Mouse (Mus musculus) frontal cortex, adult (tissue): Measurements from ENCODE around the gene Slc9c1.

Experiments
- ATAC-seq: cut with Nextera tagmentation; 2 replicates; pipeline ENCODE4 v1.9.2; 2017; ENCODE audit warnings: mild to moderate bottlenecking, moderate library complexity, mixed read lengths; ENCODE audit not compliant: low TSS enrichment

The Slc9c1 gene

DNA sequence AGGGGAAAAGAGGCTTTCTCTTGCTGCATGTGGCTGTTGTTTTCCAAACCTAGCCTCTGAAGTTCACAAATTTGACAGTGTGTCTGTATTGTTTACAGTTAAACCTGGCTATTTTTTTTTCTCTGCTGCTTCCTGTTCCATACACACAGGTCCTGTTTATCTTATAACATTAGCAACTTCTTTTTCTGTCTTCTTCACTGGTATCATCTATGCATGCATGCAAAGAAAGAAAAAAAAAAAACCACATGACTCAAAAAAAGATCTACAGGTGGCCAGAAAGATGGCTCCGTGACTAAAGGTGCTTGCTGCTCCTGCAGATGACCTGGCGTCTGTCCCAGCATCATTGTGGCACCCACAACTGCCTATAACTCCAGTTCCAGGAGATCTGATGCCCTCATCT lies 90.2 kb downstream of the Slc9c1 start:
- no peak for ATAC-seq

DNA sequence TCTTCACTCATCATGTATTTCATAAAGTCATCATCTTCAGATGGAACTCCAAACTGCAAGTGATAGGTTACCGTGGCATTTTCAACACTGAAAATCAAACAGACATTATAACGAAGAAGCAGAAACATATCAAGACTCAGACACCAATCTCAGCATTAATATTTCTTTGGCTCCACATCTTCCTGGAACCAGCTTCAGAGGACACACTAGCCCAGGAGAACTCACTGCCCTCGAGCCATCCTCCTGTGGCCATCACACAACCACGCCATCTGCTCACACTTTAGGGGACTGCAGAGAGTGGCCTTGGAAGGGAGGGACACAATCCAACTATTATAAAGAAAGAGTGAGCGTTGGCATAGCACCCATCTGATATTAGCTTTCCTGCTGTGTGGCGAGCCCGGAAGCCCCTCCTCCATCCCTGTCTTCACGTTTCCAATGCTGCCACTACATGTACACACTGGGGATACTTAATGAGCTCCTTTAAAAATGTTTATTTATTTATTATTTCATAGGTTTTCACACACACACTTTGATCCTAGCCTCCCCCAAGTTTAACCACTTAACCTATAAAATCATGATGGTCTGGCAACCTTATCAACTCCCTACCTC lies 94.5 kb downstream of the Slc9c1 start:
- no peak for ATAC-seq

DNA sequence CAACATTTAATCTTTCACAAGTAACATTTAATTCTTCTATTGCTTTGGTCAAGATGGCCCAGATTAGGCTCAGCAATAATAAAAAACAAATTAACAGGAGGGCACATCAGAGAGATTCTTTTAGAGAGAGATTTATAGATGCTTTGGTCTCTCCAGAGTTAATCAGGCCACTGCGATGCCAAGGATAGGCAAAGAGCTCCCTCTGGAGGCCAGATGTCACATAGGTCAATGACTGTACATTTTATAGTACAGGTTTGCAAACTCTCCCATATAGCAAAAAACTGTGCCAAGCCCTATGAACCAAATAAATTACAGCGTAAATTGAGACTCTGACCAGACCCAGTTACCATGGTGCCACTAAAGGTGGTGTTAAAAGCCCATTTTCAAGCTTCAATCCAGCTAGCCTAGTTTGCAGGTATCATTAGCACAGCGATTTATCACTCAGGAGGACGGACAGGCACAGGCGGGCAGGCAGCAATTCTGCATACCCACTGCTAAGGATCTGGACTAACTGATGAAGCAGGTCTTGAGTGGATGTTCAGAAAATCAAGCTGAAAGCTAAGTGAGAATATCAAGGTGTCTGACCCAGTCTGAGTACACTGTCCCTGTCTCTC lies 95.3 kb downstream of the Slc9c1 start:
- ATAC-seq = peak; percentile 97

DNA sequence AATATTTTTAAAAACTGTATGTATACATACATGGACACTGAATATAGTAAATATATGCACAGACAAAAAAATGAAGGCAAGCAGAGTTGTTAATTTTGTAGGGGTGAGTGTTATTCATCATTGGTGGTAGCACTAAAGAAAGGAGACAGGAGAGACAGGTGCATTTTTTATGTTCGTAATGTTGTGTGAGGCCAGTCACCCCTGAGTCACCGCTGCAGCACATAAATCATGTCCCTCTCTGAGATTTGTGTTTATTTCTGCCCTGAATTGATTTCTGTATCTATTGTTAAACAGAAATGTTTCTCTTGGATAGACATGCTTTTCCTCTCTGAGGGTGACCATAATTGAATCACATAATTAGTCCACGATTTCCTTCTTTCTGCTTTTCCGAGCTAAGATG lies 97.3 kb downstream of the Slc9c1 start:
- no peak for ATAC-seq

- ATAC-seq = peak; percentile 95
Measured at GRCm38 (mm10) chr16:45635826-45636225, 100.7 kb downstream of the Slc9c1 start.

- ATAC-seq = no peak
Measured at GRCm38 (mm10) chr16:45640070-45640762, 105.1 kb downstream of the Slc9c1 start.

DNA sequence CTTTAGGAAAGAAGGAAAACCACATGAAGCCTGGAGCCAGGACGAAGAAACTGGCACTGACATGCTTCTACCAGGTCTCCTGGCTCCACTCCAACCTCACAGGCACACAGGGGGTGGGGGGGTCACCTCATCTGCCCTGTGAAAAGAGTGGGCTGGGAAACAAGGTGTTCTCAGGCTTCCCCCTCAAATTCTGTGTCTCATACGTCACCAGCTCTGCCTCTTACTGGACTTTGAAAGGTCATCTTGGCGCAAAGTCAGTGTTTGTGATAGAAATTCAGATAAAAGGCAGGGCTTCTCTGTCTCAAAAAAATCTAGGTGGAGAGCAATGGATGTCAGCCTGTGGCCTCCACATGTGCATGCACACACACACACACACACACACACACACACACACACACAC lies 106.2 kb downstream of the Slc9c1 start:
- ATAC-seq = no peak

- ATAC-seq = no peak
Measured at GRCm38 (mm10) chr16:45643944-45644343, 108.8 kb downstream of the Slc9c1 start.

DNA sequence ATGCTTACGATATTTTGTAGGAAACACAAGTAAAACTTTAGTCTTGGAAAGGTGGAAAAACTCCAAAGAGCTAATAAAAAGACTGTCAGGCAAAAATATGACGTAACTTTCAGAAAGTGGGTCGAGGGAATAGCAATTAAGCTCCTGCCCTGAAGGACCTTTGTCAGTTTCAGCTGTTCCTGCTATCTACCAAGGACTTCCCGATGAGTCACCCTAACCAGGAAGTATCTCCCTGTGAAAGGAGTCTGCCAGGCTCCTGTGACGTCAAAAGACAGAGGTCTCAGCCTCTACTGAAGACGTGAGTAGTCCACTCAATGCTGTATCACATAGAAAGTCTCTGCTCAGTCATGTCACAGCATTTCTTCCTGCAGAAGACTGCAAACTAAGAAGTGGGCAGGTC lies 109.3 kb downstream of the Slc9c1 start:
- no peak for ATAC-seq

DNA sequence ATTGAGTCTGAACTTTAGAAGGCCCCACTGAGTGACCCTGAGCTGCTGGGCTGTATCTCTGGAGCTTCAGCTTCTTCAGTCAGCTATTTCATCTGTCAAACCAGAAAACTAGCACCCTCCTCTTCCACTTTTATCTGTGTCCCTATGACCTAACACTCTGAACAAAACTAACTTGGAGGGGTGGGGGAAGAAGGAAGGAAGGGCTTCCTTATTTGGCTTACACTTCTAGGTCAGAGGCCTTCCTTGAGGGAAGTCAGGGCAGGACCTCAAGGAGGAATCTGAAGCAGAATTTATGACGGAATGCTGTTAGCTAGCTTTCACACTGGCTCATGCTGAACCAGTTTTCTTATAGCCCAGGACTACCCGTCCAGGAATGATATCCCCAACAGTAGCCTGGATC lies 116.4 kb downstream of the Slc9c1 start:
- ATAC-seq = no peak

DNA sequence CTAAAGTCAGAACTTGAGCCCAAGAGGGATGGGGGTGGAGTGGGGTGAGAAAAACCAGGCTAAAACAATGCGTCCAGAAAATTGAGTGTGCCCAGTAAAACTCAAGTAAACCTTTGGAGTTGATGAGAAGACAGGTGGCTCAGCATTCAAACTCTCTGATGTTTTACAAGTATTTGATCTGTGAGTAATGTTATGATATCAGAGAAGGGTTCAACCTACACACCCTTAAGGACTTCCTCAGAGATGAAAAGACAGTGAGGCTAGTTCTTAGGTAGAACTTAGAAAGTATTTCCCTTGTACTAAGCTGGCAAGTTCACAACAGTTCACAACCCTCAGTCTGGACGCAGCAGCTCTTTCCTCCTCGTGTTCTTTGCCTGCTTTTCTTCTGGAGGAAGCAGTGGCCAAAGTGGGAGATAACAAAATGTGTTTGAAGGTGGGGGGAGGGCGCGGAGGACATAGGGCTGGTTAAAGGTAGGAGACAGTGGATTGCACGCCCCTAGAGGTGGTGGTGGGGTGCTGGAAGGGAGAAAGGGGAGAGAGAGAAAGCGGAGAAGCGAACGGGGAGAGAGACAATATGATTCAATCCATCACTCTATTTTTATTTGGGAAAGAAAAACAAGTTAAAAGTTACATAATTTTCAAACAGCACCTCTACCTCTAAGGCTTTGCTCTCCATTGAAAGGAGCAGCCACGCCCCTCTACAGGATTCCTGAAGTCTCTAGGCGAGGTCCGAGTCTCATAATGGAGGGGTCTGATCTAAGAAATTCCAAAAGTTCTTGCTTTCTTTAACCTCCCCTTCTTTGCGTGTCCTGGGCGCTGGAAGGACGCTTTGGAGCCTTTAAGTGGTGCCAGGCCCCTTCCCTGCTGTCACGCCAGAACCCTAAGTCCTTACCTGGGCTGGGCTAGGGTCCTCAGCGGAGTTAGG lies 118.2 kb downstream of the Slc9c1 start:
- no peak for ATAC-seq

- ATAC-seq = no peak
Measured at GRCm38 (mm10) chr16:45653934-45654332, 118.8 kb downstream of the Slc9c1 start, which contains the start of gene BC016579. Gene BC016579, minus strand, starts transcription at chr16:45654068.

- ATAC-seq = no peak
Measured at GRCm38 (mm10) chr16:45654465-45654864, 119.4 kb downstream of the Slc9c1 start.
